Mouse (Mus musculus) stomach, embryonic 14.5 days (tissue): ENCODE measurements around the gene Eef2k. TPM values are rescaled to one million over a fixed set of nuclear protein-coding genes. Genes with fewer than 3 reads are reported as not detected.
A peak's percentile ranks its signal among the peaks of the same experiment; 100 is the strongest.

ENCODE experiments used
- ATAC-seq: fragments of 200-750 bp; cut with Nextera tagmentation; 2 replicates; pipeline ENCODE4 v1.8.0; 2017; ENCODE audit warnings: low read depth, moderate TSS enrichment; ENCODE audit not compliant: insufficient number of reproducible peaks, insufficient read depth, low FRiP score
- H3K27ac ChIP-seq: fragments of 300-500 bp; sonication (generic); 2 replicates; pipeline ENCODE4 v1.5.1; 2014; ENCODE audit warnings: mild to moderate bottlenecking, low read length, moderate library complexity, mixed read lengths
- H3K27me3 ChIP-seq: fragments of 300-500 bp; sonication (generic); 2 replicates; pipeline ENCODE4 v1.6.1; 2014; ENCODE audit warnings: low read length, control low read depth, mixed read lengths; ENCODE audit not compliant: control insufficient read depth, insufficient read depth
- H3K36me3 ChIP-seq: fragments of 300-500 bp; sonication (generic); 2 replicates; pipeline ENCODE4 v1.6.1; 2014; ENCODE audit warnings: mild to moderate bottlenecking, control low read depth, low read length, moderate library complexity, mixed read lengths; ENCODE audit not compliant: control insufficient read depth, insufficient read depth
- H3K4me1 ChIP-seq: fragments of 300-500 bp; sonication (generic); 2 replicates; pipeline ENCODE4 v1.6.1; 2014; ENCODE audit warnings: low read length, control low read depth, mixed read lengths; ENCODE audit not compliant: control insufficient read depth, insufficient read depth
- H3K4me2 ChIP-seq: fragments of 300-500 bp; sonication (generic); replicated peaks from 2 replicates; pipeline ENCODE4 v1.6.1; 2014; ENCODE audit warnings: low read depth, low read length, control low read depth
- H3K4me3 ChIP-seq: fragments of 300-500 bp; sonication (generic); 2 replicates; pipeline ENCODE4 v1.5.1; 2014; ENCODE audit warnings: low read depth, low read length, control low read depth
- H3K9ac ChIP-seq: fragments of 300-500 bp; sonication (generic); replicated peaks from 2 replicates; pipeline ENCODE4 v1.6.1; 2014; ENCODE audit warnings: low read depth, mild to moderate bottlenecking, control low read depth, low read length, moderate library complexity, mixed read lengths
- H3K9me3 ChIP-seq: fragments of 300-500 bp; sonication (generic); 2 replicates; pipeline ENCODE4 v1.6.1; 2016; ENCODE audit warnings: low read depth, low read length, control low read depth; ENCODE audit not compliant: control insufficient read depth
- WGBS: fragments of 180-500 bp; shearing (Covaris S2); extraction: QIAGEN DNeasy Blood & Tissue Kit; methylation state at CpG from one replicate; pipeline ENCODE4 v1.1.7; 2014; 5-methylcytosine and 5-hydroxymethylcytosine counted together
- polyA plus RNA-seq: library from polyadenylated mRNA; unstranded; fragments of >200 nt; fragmentation: Nextera tagmentation; extraction: Ambion mirVana; gene quantifications from 2 replicates; pipeline ENCODE4 v1.2.1, GENCODE M21; 2014

Gene Eef2k
- polyA plus RNA-seq, result 21.1 and 23.0 TPM in 2 replicates

GRCm38 (mm10) chr7:120842345-120843036 lies at the start of gene Eef2k:
Gene Eef2k (plus strand): TSS chr7:120842831.
- Histone ChIP-seq H3K36me3 (no peaks in the 10 kb centered on the region), H3K4me2 (peak within 1 kb of the TSS; percentile 91), H3K27me3 (no peaks in the 10 kb centered on the region), H3K9me3 (no peaks in the 10 kb centered on the region), H3K4me1 (peaks cover 13% of the 10 kb centered on the region; the same call in 1 of the 2 replicates), H3K9ac (peak within 1 kb of the TSS; percentile 60), H3K27ac (peak within 1 kb of the TSS; percentile 96), H3K4me3 (peak within 1 kb of the TSS; percentile 67)
- peak; percentile 94 for ATAC-seq
- 3% methylated on average over 34 of the region's 35 CpGs for WGBS

DNA sequence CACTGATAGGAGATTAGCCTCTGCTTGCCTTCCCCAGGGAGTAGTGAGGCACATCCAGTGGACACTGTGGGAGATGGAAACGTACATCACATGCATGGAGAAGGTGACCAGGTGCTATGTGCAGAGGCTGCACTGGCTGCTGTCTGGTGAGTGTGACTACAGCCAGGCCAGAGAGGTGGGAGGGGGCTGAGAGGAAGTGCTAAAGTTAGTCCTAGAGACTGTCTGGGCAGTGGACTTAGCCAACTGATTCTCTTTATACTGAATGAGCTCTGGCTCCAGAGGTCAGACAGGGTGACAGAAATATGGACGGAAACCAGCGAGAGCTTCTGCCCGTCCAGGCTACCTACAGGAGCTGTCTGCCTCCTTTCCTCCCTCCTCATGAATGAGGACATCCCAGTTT lies 47.1 kb upstream of the Eef2k start:
- 67% methylated on average over 4 of the region's 4 CpGs for WGBS
- Histone ChIP-seq H3K9me3 (no peaks in the 10 kb centered on the region), H3K36me3 (no peaks in the 10 kb centered on the region), H3K27ac (no peak overlapping the region), H3K4me1 (no peaks in the 10 kb centered on the region), H3K4me3 (no peak overlapping the region), H3K9ac (no peak overlapping the region), H3K4me2 (no peak overlapping the region), H3K27me3 (no peaks in the 10 kb centered on the region)
- no peak for ATAC-seq

DNA sequence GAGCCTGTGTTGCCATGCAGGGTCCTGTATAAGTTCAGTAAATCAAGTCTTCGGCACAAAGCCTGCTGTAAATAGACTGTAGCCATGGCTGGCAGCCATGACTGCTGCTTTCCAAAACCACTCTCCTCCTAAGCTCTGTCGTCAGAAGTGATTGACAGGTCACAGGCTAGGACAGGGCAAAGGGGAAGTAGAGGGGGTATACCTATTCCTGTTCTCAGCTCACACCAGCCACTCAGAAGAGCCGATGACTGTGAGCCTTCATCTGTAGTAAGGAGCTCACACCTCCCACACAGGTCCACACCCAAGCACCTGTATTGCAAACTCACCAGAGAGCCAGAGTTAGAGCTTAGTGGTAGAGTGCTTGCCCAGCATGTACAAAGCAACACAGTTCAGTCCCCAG lies 46.3 kb upstream of the Eef2k start:
- no peak overlapping the region for H3K4me2 ChIP-seq
- H3K36me3 ChIP-seq, result no peaks in the 10 kb centered on the region
- no peaks in the 10 kb centered on the region for H3K27me3 ChIP-seq
- H3K9me3 ChIP-seq, result no peaks in the 10 kb centered on the region
- no peaks in the 10 kb centered on the region for H3K4me1 ChIP-seq
- H3K9ac ChIP-seq, result no peak overlapping the region
- H3K4me3 ChIP-seq, result no peak overlapping the region
- 79% methylated on average over 3 of the region's 3 CpGs for WGBS
- no peak for ATAC-seq
- no peak overlapping the region for H3K27ac ChIP-seq

- H3K4me2 ChIP-seq, result no peak overlapping the region
- WGBS, result 94% methylated on average over 2 of the region's 2 CpGs
- no peak overlapping the region for H3K9ac ChIP-seq
- H3K27ac ChIP-seq, result no peak overlapping the region
- no peaks in the 10 kb centered on the region for H3K27me3 ChIP-seq
- no peaks in the 10 kb centered on the region for H3K9me3 ChIP-seq
- ATAC-seq, result no peak
- no peaks in the 10 kb centered on the region for H3K36me3 ChIP-seq
- H3K4me1 ChIP-seq, result no peaks in the 10 kb centered on the region
- H3K4me3 ChIP-seq, result no peak overlapping the region
These were observed 39.4 kb upstream of the Eef2k start for GRCm38 (mm10) chr7:120803268-120803667.

- no peaks in the 10 kb centered on the region for H3K9me3 ChIP-seq
- H3K4me2 ChIP-seq, result peak overlapping the region; percentile 42
- no peaks in the 10 kb centered on the region for H3K27me3 ChIP-seq
- WGBS, result 5% methylated on average over 27 of the region's 27 CpGs
- H3K36me3 ChIP-seq, result no peaks in the 10 kb centered on the region
- ATAC-seq, result no peak
- peak overlapping the region; percentile 3; the same call in 1 of the 2 replicates for H3K4me3 ChIP-seq
- H3K4me1 ChIP-seq, result no peaks in the 10 kb centered on the region
- H3K9ac ChIP-seq, result 0 out of 2 replicates have a peak overlapping the region, but pooled peaks have one; percentile 14
- H3K27ac ChIP-seq, result no peak overlapping the region
These were observed 32.9 kb upstream of the Eef2k start for GRCm38 (mm10) chr7:120809705-120810104.

GRCm38 (mm10) chr7:120811834-120812415 lies 30.7 kb upstream of the Eef2k start, which contains the start of gene Gm5737:
Gene Gm5737 (plus strand): TSS chr7:120812365.
- no peaks in the 10 kb centered on the region for H3K27me3 ChIP-seq
- no peaks in the 10 kb centered on the region for H3K36me3 ChIP-seq
- no peaks in the 10 kb centered on the region for H3K4me1 ChIP-seq
- H3K4me2 ChIP-seq, result no peak within 1 kb of the TSS
- no peak within 1 kb of the TSS for H3K9ac ChIP-seq
- H3K9me3 ChIP-seq, result no peaks in the 10 kb centered on the region
- no peak for ATAC-seq
- 76% methylated on average over 6 of the region's 6 CpGs for WGBS
- H3K27ac ChIP-seq, result no peak within 1 kb of the TSS
- H3K4me3 ChIP-seq, result no peak within 1 kb of the TSS

GRCm38 (mm10) chr7:120817552-120817951 lies 25.1 kb upstream of the Eef2k start:
- H3K36me3 ChIP-seq, result no peaks in the 10 kb centered on the region
- H3K9ac ChIP-seq, result no peak overlapping the region
- H3K4me3 ChIP-seq, result no peak overlapping the region
- H3K4me1 ChIP-seq, result no peaks in the 10 kb centered on the region
- H3K4me2 ChIP-seq, result no peak overlapping the region
- WGBS, result 87% methylated on average over 6 of the region's 6 CpGs
- no peak overlapping the region for H3K27ac ChIP-seq
- no peaks in the 10 kb centered on the region for H3K9me3 ChIP-seq
- no peak for ATAC-seq
- no peaks in the 10 kb centered on the region for H3K27me3 ChIP-seq

DNA sequence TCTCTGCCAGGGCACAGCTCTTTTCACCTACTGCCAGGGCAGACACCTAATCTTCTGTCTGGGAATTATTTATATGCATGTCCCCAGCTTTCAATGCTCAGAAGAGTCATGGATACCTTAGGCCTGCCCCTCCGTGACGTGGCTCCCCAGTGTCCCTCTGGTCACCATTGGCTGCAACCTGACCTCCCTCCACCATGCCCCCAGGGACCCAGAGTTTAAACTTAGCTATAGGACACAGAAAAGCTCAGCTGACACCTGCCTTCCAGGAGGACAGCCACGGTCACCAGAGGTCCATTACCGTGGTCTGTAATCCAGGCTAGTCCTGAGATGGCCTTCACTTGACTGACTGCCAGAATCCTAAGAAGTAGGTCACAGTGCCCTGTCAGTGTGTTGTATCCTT lies 23.2 kb upstream of the Eef2k start:
- WGBS, result 93% methylated on average over 4 of the region's 4 CpGs
- Histone ChIP-seq H3K9me3 (no peaks in the 10 kb centered on the region), H3K27me3 (no peaks in the 10 kb centered on the region), H3K4me3 (no peak overlapping the region), H3K36me3 (no peaks in the 10 kb centered on the region), H3K4me2 (no peak overlapping the region), H3K9ac (no peak overlapping the region), H3K27ac (no peak overlapping the region), H3K4me1 (no peaks in the 10 kb centered on the region)
- no peak for ATAC-seq
